In genomic region chr17:53845796-53846195, GRCm38 (mm10) we compare ENCODE assay signal across 15 mouse cellular contexts. TPM values are rescaled to one million over a fixed set of nuclear protein-coding genes. Genes with fewer than 3 reads are reported as not detected.
DNase-seq lines count a peak whose midpoint lies in the region; ATAC-seq lines count a peak whose summit lies in the region.
"Had no signal": no experiment of that assay in that cellular context is flagged by ENCODE, and none has a peak within 500 bp of the region (broad histone marks: within the 10 kb centered on the region; RNA-seq: fewer than 3 reads in every experiment).

No protein-coding gene starts in this region.

- no peaks in the 10 kb centered on the region for H3K36me3 ChIP-seq in hindbrain, embryonic 16.5 days (ENCODE audit: control insufficient read depth, insufficient read depth, low read length)
- H3K36me3 ChIP-seq in hindbrain, embryonic 14.5 days (replicated peaks; ENCODE audit: control insufficient read depth, insufficient read depth): no peaks in the 10 kb centered on the region
- H3K36me3 ChIP-seq: embryonic facial prominence, embryonic 15.5 days; G1E; limb, embryonic 12.5 days had no signal

- H3K9me3 ChIP-seq in hindbrain, embryonic 16.5 days (ENCODE audit: control insufficient read depth, low read length): no peaks in the 10 kb centered on the region
- no peaks in the 10 kb centered on the region for H3K9me3 ChIP-seq in hindbrain, embryonic 14.5 days (ENCODE audit: control insufficient read depth, low read length)
- H3K9me3 ChIP-seq: embryonic facial prominence, embryonic 15.5 days; G1E; limb, embryonic 12.5 days had no signal

- no peak overlapping the region for H3K4me2 ChIP-seq in hindbrain, embryonic 16.5 days (ENCODE audit: low read length)
- H3K4me2 ChIP-seq in hindbrain, embryonic 14.5 days (replicated peaks): no peak overlapping the region
- H3K4me2 ChIP-seq: embryonic facial prominence, embryonic 15.5 days; limb, embryonic 12.5 days had no signal

- H3K4me1 ChIP-seq in hindbrain, embryonic 16.5 days (ENCODE audit: control insufficient read depth, insufficient read depth, low read depth, low read length): no peaks in the 10 kb centered on the region
- no peaks in the 10 kb centered on the region for H3K4me1 ChIP-seq in hindbrain, embryonic 14.5 days (replicated peaks; ENCODE audit: control insufficient read depth, insufficient read depth, low read length)
- H3K4me1 ChIP-seq: embryonic facial prominence, embryonic 15.5 days; limb, embryonic 12.5 days had no signal

- no peak overlapping the region for H3K4me3 ChIP-seq in hindbrain, embryonic 16.5 days (ENCODE audit: low read length)
- no peak overlapping the region for H3K4me3 ChIP-seq in hindbrain, embryonic 14.5 days (replicated peaks; ENCODE audit: low read length)
- H3K4me3 ChIP-seq: embryonic facial prominence, embryonic 15.5 days; layer of hippocampus, adult 2 months; limb, embryonic 12.5 days had no signal

- H3K9ac ChIP-seq in hindbrain, embryonic 16.5 days (ENCODE audit: low read depth, low read length): no peak overlapping the region
- H3K9ac ChIP-seq in hindbrain, embryonic 14.5 days: no peak overlapping the region
- H3K9ac ChIP-seq: embryonic facial prominence, embryonic 15.5 days; limb, embryonic 12.5 days had no signal

- WGBS in hindbrain, embryonic 16.5 days: 86% methylated on average over 7 of the region's 7 CpGs
- WGBS in hindbrain, embryonic 14.5 days: 86% methylated on average over 7 of the region's 7 CpGs

- ATAC-seq in hindbrain, embryonic 16.5 days: no peak
- ATAC-seq in hindbrain, embryonic 14.5 days (ENCODE audit: low FRiP score): no peak

- H3K27me3 ChIP-seq in hindbrain, embryonic 16.5 days (replicated peaks; ENCODE audit: control insufficient read depth, insufficient read depth, low read length): no peaks in the 10 kb centered on the region
- no peaks in the 10 kb centered on the region for H3K27me3 ChIP-seq in hindbrain, embryonic 14.5 days (ENCODE audit: control insufficient read depth, insufficient read depth, low read length)
- H3K27me3 ChIP-seq: embryonic facial prominence, embryonic 15.5 days; limb, embryonic 12.5 days had no signal

- H3K27ac ChIP-seq in hindbrain, embryonic 16.5 days (ENCODE audit: low read depth, low read length): no peak overlapping the region
- no peak overlapping the region for H3K27ac ChIP-seq in hindbrain, embryonic 14.5 days
- H3K27ac ChIP-seq: embryonic facial prominence, embryonic 15.5 days; layer of hippocampus, adult 2 months; limb, embryonic 12.5 days had no signal

- peak; percentile 35 for DNase-seq in urinary bladder, postnatal 14 days (ENCODE audit: low spot score)
- DNase-seq in urinary bladder, postnatal 4 days (ENCODE audit: low spot score in 2 of 2): no peak
- peak; percentile 2 for DNase-seq in adrenal gland, postnatal 25 days
- DNase-seq in kidney, postnatal 10 days: peak; percentile 70
- no peak for DNase-seq in hindbrain, embryonic 14.5 days (ENCODE audit: low spot score)
- DNase-seq in frontal cortex, postnatal 14 days (ENCODE audit: low spot score in 2 of 2): no peak
- DNase-seq: cerebellum, adult 8-10 months; thymus, postnatal 36 days had no signal

RNA-seq across cellular contexts. Expression of gene Sult1c2, which starts 0.3 kb away (rescaled TPM):
- total RNA-seq in adrenal gland, postnatal 25 days (2021): 0.81 and 0.88 TPM in 2 replicates
- polyA plus RNA-seq in hindbrain, embryonic 16.5 days (2015; fragmentation: Nextera tagmentation; extraction: Ambion mirVana): not detected in 2 replicates
- polyA plus RNA-seq in hindbrain, embryonic 14.5 days (2014; fragmentation: Nextera tagmentation; extraction: Ambion mirVana): not detected in 2 replicates
- total RNA-seq: heart, adult 18-20 months; layer of hippocampus, adult 2 months; monocyte, adult 5-6 weeks had no signal
- polyA plus RNA-seq: embryonic facial prominence, embryonic 15.5 days; G1E; limb, embryonic 12.5 days had no signal

Comparison
In these comparisons a context has a peak if more than half of its experiments do, and no peak if none do; other contexts are left out.
1. DNase-seq: peak in urinary bladder, postnatal 14 days (single experiment), adrenal gland, postnatal 25 days (single experiment) and kidney, postnatal 10 days (single experiment); none in urinary bladder, postnatal 4 days (0 of 2), hindbrain, embryonic 14.5 days (single experiment) and frontal cortex, postnatal 14 days (0 of 2).